Mouse (Mus musculus): ENCODE measurements around the gene Rasal1.

Rasal1 gene

GRCm38 (mm10) chr5:120648569-120649373 lies at the start of gene Rasal1:
Rasal1 (plus strand) TSS chr5:120648812.
- DNase-seq (ENCODE audit: extremely low read depth, low read depth, low spot score) = no peak

DNA sequence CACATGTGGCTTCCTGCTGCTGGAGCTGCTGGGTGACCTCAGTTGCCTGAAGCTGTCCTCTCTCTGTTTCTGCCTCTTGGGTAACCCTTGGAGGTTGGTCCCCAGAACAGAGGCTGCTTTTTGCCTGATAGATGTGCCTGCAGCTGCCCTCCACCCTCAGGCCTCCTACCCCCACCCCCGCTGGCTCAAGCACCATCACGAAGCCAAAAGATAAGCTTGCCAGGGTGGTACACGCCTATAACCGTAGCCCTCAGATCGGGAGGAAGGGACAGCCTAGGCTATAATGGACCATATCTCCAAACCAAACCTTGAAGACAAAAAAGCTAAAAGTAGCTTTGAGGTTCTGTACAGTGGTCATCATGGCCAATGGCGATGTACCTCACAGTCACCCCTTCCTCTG lies 49.0 kb upstream of the Rasal1 start:
- DNase-seq (ENCODE audit: extremely low read depth, low read depth, low spot score) = no peak

GRCm38 (mm10) chr5:120600946-120601668 lies 47.5 kb upstream of the Rasal1 start:
- no peak for DNase-seq (ENCODE audit: extremely low read depth, low read depth, low spot score)

DNA sequence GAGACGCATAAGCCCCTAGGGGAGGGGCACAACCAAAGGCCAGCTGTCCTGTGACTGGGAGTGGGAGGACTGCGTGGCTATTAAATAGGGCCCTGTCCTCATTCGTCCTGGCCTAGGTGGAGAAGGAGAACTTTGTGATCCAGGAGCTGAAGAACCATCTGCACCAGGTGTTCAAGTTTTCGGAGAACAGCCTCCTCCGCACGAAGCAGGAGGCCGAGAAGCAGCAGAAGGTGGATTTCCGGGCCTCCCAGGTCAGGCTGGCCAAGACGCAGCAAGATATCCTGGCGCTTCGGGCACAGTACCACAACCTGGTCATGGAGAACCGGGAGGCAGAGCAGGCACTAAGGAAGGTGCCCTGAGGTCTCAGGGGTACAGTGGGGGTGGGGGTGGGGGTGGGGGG lies 46.4 kb upstream of the Rasal1 start:
- no peak for DNase-seq (ENCODE audit: extremely low read depth, low read depth, low spot score)

- DNase-seq (ENCODE audit: extremely low read depth, low read depth, low spot score) = no peak
Observed at GRCm38 (mm10) chr5:120603515-120603914, 45.1 kb upstream of the Rasal1 start.

- no peak for DNase-seq (ENCODE audit: extremely low read depth, low read depth, low spot score)
Observed at GRCm38 (mm10) chr5:120604839-120605238, 43.8 kb upstream of the Rasal1 start.

GRCm38 (mm10) chr5:120605241-120605661 lies 43.4 kb upstream of the Rasal1 start:
- DNase-seq (ENCODE audit: extremely low read depth, low read depth, low spot score) = no peak

DNA sequence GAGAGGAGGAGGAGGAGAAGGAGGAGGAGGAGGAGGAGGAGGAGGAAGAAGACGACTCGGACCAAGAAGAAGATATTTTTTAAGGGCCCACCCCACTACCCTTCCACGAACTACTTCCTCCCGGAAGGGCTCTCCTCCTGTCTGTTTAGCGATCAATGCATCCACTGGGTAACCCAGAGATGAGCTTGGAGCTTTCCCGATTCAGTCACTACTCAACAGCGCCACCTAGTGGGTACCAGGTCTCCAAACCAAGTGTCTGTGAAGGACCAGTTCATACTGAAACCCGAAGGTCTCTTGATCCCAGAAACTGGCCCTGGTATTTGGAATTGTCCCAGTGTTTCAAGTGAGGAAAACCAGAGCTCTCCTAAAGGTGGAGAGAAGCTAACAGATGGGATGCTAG lies 42.9 kb upstream of the Rasal1 start:
- no peak for DNase-seq (ENCODE audit: extremely low read depth, low read depth, low spot score)

DNA sequence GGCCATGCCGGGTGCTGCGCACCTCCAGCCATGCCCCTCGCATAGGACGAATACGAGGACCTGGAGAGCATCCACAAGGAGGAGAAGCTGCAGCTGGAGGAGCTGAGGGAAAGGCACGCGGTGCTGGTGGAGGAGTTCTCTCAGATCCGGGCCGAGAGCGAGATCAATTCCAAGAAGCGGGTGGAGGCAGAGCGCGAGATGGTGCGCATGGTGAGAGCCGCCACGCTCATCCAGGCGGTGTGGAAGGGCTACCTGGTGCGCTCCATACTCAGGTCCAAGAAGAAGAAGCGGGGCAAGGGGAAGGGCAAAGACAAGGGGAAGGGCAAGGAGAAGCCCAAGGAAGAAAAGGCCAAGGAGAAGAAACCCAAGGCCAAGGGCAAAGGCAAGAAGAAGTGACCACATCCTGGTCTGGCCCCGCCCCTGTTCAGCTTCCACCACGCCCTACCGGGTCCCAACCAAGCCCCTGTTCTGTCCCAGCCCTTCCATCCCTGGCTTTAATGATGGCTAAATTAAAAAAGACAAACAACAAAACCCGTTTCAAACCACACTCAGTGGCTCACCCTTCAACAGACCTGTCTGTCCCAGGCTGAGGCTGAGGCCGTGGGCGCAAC lies 41.9 kb upstream of the Rasal1 start:
- no peak for DNase-seq (ENCODE audit: extremely low read depth, low read depth, low spot score)

DNA sequence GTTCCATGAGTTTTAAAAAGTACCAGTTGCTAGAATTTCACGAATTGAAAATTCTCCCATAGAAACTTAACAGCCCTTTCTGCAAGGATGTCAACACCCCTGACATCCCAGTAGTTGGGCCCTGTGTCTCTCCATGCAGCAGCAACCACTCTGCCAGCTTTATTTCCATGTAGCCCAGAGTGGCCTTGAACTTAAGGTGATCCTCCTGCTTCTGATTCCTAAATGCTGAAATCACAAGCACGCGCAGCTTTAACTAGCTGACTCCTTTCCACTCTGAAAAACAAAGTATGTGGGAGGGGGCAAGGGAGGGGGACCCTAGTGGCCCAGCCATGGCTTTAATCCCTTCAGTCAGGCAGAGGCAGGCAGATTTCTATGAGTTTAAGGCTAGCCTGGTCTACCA lies 41.3 kb upstream of the Rasal1 start:
- DNase-seq (ENCODE audit: extremely low read depth, low read depth, low spot score) = no peak

GRCm38 (mm10) chr5:120609246-120609775 lies 39.3 kb upstream of the Rasal1 start:
- DNase-seq (ENCODE audit: extremely low read depth, low read depth, low spot score) = no peak

DNA sequence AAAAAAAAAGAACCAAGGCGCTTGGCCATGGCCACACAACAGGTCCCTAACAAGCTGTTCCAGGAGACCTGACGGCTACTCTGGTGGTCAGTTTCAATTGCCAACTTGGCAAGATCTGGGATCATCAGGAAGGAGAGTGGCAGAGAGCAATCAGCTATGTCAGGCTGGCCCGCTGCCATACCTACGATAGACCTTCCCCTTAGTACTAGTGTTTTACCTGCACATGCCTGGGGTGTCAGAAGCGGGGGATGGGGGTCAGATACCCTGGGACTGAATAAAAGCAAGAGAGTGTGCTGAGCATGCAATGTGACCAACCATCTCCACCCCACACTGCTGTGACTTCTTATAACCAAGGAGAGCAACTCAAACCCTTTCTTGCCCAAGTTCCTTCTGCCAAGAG lies 37.7 kb upstream of the Rasal1 start:
- DNase-seq (ENCODE audit: extremely low read depth, low read depth, low spot score) = no peak

DNA sequence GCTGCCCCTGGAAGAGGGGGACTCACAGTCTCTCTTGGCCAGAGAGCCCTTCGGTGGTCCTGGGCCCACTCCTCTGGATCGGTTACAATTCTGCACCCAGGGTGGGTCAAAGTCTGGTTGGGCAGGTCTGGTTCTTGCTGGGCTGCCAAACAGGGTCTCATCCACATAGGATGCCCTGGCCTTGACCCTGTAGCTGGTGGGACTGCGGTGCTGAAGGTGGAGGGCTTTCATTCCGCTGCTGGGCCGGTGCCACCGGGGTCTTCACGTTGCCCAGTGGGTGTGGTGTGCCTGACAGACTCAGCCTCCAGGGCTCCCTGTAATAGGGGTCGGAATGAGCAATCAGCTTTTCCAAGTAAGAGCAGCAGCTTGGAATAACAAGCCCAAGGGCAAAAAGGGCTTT lies 37.2 kb upstream of the Rasal1 start:
- DNase-seq (ENCODE audit: extremely low read depth, low read depth, low spot score) = no peak

DNA sequence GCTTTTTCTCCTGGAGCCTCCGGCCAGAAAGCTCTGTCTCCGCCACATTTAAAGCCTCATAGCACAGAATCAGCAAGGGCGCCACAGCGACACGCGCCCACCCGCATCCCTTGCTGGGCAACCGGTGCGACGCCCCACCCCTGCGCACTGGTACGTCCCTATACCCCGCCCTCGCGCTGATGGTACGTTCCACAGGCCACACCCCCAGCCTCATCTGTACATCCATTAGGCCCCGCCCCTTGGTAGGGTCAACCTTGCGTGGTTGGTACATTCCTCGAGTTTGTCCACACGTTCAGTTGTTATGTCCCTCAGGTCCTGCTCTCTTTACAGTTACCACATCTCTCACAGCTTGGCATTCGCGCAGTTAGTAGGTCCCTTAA lies 36.2 kb upstream of the Rasal1 start, which contains the start of the genes Rita1 and Ddx54:
TSS of gene Rita1 (minus strand) at position 148 of the 380 bp plus-strand sequence.
TSS of gene Ddx54 (plus strand) at position 298 of the 380 bp plus-strand sequence.
- DNase-seq (ENCODE audit: extremely low read depth, low read depth, low spot score) = no peak

DNA sequence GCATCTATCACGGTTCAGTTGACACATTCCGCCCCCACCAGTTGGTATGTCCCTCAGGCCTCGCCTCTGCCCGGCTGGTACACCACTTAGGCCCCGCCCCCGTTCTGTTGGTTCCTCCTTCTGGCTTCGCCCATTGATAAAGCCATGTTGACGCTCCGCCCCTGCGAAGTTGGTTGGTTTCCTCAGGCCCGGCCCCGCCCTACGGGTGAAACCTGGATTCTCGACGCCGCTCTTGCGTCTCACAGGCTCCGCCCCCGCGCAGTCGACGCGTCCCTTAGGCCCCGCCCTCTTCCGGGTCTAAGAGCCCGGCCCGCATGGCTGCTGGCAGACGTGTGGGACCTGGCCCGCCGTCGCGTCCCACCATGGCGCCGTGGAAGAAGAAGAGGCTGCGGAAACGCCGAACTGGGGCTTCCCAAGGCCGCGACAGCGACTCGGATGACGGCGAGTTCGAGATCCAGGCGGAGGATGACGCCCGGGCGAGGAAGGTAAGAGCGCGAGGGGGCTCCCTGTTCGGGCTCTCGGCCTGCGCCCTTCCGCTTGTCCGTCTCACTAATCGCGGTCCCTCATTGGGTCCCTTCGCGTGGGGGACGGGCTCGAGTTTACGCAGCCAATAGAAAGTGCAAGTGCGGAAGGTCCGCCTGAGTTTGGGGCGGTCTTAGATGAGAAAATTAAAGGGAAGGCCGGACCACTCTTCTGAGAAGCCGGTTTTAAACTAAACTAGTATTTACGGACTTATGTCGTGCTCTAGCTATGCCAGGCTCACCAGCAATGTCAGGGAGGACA lies 35.6 kb upstream of the Rasal1 start:
- DNase-seq (ENCODE audit: extremely low read depth, low read depth, low spot score) = peak; percentile 94

DNA sequence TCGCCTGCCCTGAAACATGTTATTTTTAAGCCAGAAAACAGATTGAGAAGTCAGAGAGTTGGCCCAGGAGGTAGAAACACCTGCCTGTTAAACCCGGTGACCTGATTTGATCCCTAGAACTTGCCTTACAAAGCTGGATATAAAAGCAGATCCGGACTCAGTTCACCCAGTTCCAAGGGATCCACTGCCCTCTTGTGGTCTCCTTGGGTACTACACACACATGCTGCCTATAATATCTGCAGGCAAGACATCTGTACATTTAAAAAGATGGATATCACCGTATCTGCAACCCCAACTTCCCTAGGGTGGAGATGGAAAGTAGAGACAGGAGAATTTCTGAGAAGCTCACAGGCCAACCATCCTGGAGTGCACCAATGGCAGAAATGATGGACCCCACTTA lies 32.7 kb upstream of the Rasal1 start:
- no peak for DNase-seq (ENCODE audit: extremely low read depth, low read depth, low spot score)

- no peak for DNase-seq (ENCODE audit: extremely low read depth, low read depth, low spot score)
Observed at GRCm38 (mm10) chr5:120618778-120619177, 29.8 kb upstream of the Rasal1 start.

GRCm38 (mm10) chr5:120619201-120619600 lies 29.4 kb upstream of the Rasal1 start:
- no peak for DNase-seq (ENCODE audit: extremely low read depth, low read depth, low spot score)

DNA sequence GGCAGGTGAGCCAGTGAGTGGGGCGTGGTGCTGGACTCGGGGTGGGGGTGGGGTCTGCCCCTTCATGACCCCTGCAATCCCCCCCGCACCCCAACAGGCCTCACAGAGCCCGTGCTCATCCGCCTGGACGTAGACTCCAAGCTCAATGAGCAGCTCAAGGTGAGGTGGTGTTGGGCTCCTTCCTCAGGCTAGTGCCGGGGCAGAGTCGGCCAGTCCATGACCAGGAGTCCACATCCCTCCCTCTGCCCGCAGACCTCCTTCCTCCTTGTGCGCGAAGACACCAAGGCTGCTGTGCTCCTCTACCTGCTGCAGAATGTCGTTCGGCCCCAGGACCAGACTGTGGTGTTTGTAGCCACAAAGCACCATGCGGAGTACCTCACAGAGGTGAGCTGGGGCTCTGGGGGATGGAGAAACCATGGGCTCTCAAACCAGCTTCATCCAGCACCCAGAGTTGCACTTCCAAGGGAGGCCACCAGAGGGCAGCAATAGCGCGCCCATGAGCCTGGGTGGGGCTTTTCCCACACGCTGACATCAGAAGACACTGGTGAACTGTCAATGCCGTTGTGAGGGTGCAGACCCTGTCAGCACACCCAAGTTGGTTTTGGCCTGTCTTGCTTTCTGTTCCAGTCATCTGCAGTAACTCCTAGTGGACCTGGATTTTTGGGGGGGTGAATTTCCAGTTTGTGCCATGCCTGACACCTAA lies 28.1 kb upstream of the Rasal1 start:
- no peak for DNase-seq (ENCODE audit: extremely low read depth, low read depth, low spot score)

- no peak for DNase-seq (ENCODE audit: extremely low read depth, low read depth, low spot score)
Observed at GRCm38 (mm10) chr5:120621078-120621765, 27.4 kb upstream of the Rasal1 start.

Data from fat pad, adult 2 months (tissue).